In genomic region chr1:152347946-152348345, GRCm38 (mm10) we compare ENCODE assay signal across 14 mouse cellular contexts. TPM values are rescaled to one million over a fixed set of nuclear protein-coding genes. Genes with fewer than 3 reads are reported as not detected.
DNase-seq lines count a peak whose midpoint lies in the region; ATAC-seq lines count a peak whose summit lies in the region.
"Had no signal": no experiment of that assay in that cellular context is flagged by ENCODE, and none has a peak within 500 bp of the region (broad histone marks: within the 10 kb centered on the region; RNA-seq: fewer than 3 reads in every experiment).

No protein-coding gene starts in this region.

- H3K27me3 ChIP-seq in kidney, embryonic 16.5 days (ENCODE audit: insufficient read depth, low read length): no peaks in the 10 kb centered on the region
- H3K27me3 ChIP-seq: Patski had no signal

- no peak overlapping the region for H3K27ac ChIP-seq in kidney, embryonic 16.5 days (ENCODE audit: low read length)

- DNase-seq in heart, adult 18-20 months: peak; percentile 25 to 49
- DNase-seq in heart, postnatal 25 days (ENCODE audit: low spot score): no peak
- DNase-seq in cerebellum, adult 11-12 months: peak; percentile 91
- DNase-seq in cerebellum, adult 9-11 months: peak; percentile 92
- DNase-seq in heart, postnatal 36 days: peak; percentile 4 to 15
- DNase-seq: liver; liver, postnatal 0 days; thymus, postnatal 36 days had no signal

- no peaks in the 10 kb centered on the region for H3K36me3 ChIP-seq in kidney, embryonic 16.5 days (ENCODE audit: insufficient read depth, low read length)

- intact Hi-C loops in heart, postnatal 25 days (cut with DNase I): no loop called here
- intact Hi-C loops in heart, postnatal 36 days (cut with DNase I): loop anchor here (5.0 kb wide), 1 partner anchor 46 kb away; no protein-coding TSS in a partner anchor

- H3K9ac ChIP-seq in kidney, embryonic 16.5 days (replicated peaks; ENCODE audit: low read length): no peak overlapping the region
- H3K9ac ChIP-seq: liver, postnatal 0 days had no signal

- no peak for ATAC-seq in erythroid progenitor cell, adult 5-6 weeks (replicated peaks; ENCODE audit: low FRiP score, poor library complexity, severe bottlenecking)
- no peak for ATAC-seq in kidney, embryonic 16.5 days (ENCODE audit: low FRiP score, low TSS enrichment)
- ATAC-seq: activated CD4-positive, CD25-positive, alpha-beta regulatory T cell, adult 4 months; forebrain, embryonic 14.5 days; liver, postnatal 0 days; Patski had no signal

- H3K4me3 ChIP-seq in kidney, embryonic 16.5 days (ENCODE audit: low read length): no peak overlapping the region

- no peaks in the 10 kb centered on the region for H3K9me3 ChIP-seq in kidney, embryonic 16.5 days (ENCODE audit: low read length)

- no peaks in the 10 kb centered on the region for H3K4me1 ChIP-seq in kidney, embryonic 16.5 days (ENCODE audit: insufficient read depth, low read length)

- H3K4me2 ChIP-seq in kidney, embryonic 16.5 days (replicated peaks; ENCODE audit: low read depth, low read length): no peak overlapping the region

RNA-seq across cellular contexts. Expression of gene Tsen15, which starts 38.5 kb away (rescaled TPM):
- total RNA-seq in heart, adult 18-20 months (2021): 10 to 100 TPM; 21.0 to 21.5 TPM
- 10 to 100 TPM; 19.5 TPM for total RNA-seq in heart, postnatal 25 days (2021)
- total RNA-seq in heart, postnatal 36 days (2021): 10 to 100 TPM; 15.2 to 20.2 TPM
- 35.2 and 41.4 TPM in 2 replicates for total RNA-seq in erythroid progenitor cell, adult 5-6 weeks (2015; ENCODE audit: low replicate concordance)
- 16.1 and 32.6 TPM in 2 replicates for total RNA-seq in erythroid progenitor cell, adult 5-6 weeks (2017; ENCODE audit: low replicate concordance)
- polyA plus RNA-seq in kidney, embryonic 16.5 days (2015; fragmentation: Nextera tagmentation; extraction: Ambion mirVana): 88.0 and 94.5 TPM in 2 replicates

RNA-seq across cellular contexts. Expression of gene Colgalt2, which starts 51.7 kb away (rescaled TPM):
- 1 to 10 TPM; 3.0 to 3.2 TPM for total RNA-seq in heart, adult 18-20 months (2021)
- 1 to 10 TPM; 3.5 to 4.3 TPM for total RNA-seq in heart, postnatal 25 days (2021)
- total RNA-seq in heart, postnatal 36 days (2021): 1 to 10 TPM; 3.3 to 3.7 TPM
- total RNA-seq in erythroid progenitor cell, adult 5-6 weeks (2015; ENCODE audit: low replicate concordance): not detected in 2 replicates
- total RNA-seq in erythroid progenitor cell, adult 5-6 weeks (2017; ENCODE audit: low replicate concordance): not detected in 2 replicates
- 2.0 and 2.8 TPM in 2 replicates for polyA plus RNA-seq in kidney, embryonic 16.5 days (2015; fragmentation: Nextera tagmentation; extraction: Ambion mirVana)
- total RNA-seq: megakaryocyte-erythroid progenitor cell, adult 5-6 weeks had no signal
- polyA plus RNA-seq: activated CD4-positive, CD25-positive, alpha-beta regulatory T cell, adult 4 months; Patski had no signal

Comparison
In these comparisons a context has a peak if more than half of its experiments do, and no peak if none do; other contexts are left out.
1. RNA of gene Colgalt2, which starts 51.7 kb away (total RNA-seq): 3.5 to 4.3 TPM in heart, postnatal 25 days, 3.3 to 3.7 TPM in heart, postnatal 36 days and 3.0 to 3.2 TPM in heart, adult 18-20 months; not detected in erythroid progenitor cell, adult 5-6 weeks; every median in the first group is over 4 times any median in the second.